Mouse (Mus musculus) kidney, postnatal 25 days (tissue): ENCODE results near the gene B4galt1.

Experiments
- DNase-seq, 2 experiments: peaks; one replicate each; pipeline ENCODE4 v3.0.0; 2021; ENCODE audit warnings: mixed read lengths in 2 of 2

The B4galt1 gene

DNA sequence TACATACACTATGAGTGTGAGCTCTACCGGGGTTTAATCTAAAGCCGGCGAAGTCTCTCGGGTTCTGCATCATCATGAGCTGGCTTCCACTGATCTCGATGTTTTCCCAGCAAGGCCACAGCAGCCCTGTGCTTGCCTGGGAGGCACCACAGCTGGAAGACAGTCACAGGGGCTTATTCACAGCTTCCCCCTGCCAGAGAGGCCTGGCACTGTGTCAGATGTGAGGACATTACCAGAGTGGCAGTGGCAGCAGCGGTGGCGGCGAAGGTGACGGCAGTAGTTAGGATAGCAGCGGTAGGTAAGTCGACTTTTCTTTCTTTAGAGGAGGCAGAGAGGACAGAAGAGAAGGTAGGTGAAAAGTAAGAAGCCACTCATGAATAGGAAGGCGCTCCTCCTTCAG lies 35.9 kb downstream of the B4galt1 start:
- peak in 1 of 2 experiments; percentile 28 for DNase-seq

- DNase-seq: no peak
Observed at GRCm38 (mm10) chr4:40815775-40816372, 37.9 kb downstream of the B4galt1 start.

DNA sequence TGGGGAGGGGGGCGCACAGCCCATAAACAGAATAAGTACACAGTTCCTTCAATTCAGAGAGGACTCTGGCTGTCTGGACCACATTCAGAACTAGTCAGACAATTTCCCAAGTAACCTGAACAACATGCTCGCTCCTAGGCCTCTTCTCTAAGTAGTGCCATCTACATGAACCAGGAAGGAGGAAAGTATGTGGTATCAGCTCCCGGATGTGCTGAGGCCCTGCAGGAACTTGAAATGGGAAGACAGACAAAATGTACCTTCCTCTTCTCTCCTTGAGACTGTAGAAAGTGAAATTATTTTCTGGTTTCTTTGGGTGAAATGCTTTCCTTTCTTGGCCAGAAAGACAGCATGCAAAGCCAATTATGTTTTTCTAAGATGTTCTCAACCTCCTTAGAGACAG lies 38.7 kb downstream of the B4galt1 start:
- no peak for DNase-seq

DNA sequence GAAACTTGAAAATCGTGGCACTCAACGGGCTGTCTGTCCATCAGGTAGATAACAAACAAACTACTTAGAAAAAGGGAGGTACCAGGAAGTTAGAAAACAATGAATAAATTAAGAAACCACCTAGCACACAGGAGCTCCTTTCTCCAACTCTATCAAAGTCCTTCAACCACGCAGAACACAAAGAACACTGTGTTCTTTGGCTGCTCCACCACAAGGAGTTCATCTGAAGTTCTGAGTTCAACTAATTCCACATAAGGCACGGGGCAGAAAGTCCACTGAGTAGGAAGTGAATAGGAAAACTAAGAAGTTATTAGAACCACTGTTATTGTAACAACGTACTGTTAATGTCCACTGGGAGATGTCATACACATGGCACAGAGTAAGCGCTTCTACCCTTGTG lies 39.4 kb downstream of the B4galt1 start:
- DNase-seq: no peak

GRCm38 (mm10) chr4:40812891-40813290 lies 40.9 kb downstream of the B4galt1 start:
- DNase-seq: no peak

- peak; percentile 15 to 71 for DNase-seq
Observed at GRCm38 (mm10) chr4:40810481-40810880, 43.3 kb downstream of the B4galt1 start.

GRCm38 (mm10) chr4:40807382-40807781 lies 46.4 kb downstream of the B4galt1 start:
- DNase-seq: no peak

DNA sequence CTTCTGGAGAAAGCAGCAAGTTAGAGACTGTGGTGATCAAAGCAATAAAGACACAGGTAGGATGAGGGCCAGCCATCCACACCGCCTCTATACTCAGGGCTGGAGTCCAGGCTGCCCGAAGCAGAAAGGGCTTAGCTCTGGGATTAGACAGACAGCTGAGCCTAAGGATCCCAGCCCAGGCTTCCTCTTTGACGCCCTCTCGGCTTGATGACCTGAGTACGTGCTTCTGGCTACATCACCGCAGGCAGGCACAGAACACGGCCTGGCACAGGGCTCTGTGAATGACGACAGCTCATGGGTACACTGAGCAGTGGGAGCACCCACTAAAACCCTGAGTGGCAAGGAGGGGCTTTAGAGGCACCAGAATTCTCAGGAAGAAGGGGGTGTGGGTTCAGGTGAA lies 48.4 kb downstream of the B4galt1 start:
- peak in 1 of 2 experiments; percentile 26 for DNase-seq

DNA sequence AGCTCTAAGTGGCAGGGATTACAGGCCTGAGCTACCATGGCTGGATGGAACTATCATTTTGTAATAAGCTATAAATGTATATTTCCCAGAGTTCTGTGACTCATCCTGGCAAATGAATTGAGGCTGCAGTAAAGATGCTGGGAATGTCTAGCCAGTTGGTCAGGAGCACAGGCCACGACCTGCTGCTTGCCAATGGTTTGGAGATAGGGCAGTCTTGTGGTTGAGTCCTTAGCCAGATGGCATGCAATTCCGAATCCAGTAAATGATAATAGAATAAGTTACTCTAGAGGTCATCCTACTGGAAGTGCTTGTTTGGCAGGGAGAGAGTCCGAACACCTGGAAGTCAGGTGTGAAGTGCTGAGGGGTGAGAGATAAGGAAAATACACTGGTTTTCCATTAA lies 51.0 kb downstream of the B4galt1 start:
- no peak for DNase-seq

- DNase-seq: no peak
Observed at GRCm38 (mm10) chr4:40801908-40802307, 51.9 kb downstream of the B4galt1 start.

- DNase-seq: no peak
Observed at GRCm38 (mm10) chr4:40800873-40801272, 52.9 kb downstream of the B4galt1 start.

DNA sequence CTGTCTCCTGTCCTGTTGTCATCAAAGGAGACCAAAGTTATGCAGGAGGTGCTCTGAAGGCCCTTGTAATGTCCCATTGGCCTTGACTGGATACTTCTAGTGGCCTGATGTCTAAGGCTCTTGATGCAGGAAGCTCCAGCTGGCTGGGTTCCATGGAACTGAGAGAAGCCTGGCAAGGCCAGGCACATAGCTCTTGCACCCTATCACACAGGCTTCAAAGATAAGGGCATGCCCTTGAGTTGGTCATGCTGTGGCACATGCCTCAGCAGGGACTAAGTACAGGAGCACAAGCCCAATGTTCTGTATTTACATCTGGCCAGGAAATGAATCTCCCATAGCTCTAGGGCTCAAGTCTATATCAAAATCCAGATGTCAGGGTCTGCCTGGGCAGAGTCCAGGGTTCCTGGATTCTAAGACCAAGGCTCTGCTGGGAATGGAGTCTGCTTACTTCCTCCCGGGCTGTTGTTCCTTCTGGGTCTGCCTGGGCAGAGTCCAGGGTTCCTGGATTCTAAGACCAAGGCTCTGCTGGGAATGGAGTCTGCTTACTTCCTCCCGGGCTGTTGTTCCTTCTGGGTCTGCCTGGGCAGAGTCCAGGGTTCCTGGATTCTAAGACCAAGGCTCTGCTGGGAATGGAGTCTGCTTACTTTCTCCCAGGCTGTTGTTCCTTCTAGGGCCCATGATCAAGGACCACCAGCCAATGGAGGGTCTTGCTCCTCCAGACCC lies 54.8 kb downstream of the B4galt1 start:
- DNase-seq: peak; percentile 56 to 57

GRCm38 (mm10) chr4:40795761-40796160 lies 58.0 kb downstream of the B4galt1 start:
- DNase-seq: no peak

GRCm38 (mm10) chr4:40794320-40794719 lies 59.5 kb downstream of the B4galt1 start:
- DNase-seq: no peak

DNA sequence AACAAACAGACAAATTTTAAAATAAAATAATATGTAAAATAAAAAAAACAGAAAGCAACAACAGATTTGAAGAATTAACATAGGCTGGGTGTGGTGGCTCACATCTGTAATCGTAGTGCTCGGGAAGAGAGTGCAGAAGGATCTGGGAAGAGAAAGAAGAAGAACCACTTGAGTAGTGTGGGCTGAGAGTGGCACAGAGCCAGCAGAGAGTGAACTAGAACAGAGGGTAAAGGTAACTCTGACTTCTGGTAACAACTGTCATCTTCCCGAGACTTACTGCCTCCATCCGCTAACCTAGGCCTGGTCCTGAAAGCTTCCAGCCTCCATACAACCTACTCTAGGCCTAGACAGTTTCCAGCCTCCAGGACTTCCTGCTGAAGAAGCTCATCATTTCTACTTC lies 62.6 kb downstream of the B4galt1 start:
- DNase-seq: peak; percentile 59 to 67

DNA sequence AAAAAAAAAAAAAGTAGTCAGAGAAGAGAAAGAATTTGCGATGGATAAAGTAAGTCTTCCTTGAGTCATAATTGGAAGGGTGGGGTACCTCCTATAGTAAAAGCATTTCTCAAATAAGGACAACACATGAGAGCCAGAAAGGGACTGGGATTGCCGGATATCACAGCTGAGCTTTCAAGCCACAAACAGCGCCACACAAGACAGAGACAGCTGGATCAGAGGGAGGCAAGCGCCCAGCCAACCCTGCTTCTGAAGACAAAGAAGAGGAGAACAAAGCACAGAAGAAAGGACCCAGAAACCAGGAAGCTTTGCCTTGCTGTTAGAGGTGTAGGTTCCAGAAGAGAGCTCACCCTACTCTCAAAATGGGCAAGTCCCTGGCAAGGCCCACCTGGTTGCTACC lies 67.2 kb downstream of the B4galt1 start:
- no peak for DNase-seq

GRCm38 (mm10) chr4:40785620-40786166 lies 68.1 kb downstream of the B4galt1 start:
- DNase-seq: no peak

DNA sequence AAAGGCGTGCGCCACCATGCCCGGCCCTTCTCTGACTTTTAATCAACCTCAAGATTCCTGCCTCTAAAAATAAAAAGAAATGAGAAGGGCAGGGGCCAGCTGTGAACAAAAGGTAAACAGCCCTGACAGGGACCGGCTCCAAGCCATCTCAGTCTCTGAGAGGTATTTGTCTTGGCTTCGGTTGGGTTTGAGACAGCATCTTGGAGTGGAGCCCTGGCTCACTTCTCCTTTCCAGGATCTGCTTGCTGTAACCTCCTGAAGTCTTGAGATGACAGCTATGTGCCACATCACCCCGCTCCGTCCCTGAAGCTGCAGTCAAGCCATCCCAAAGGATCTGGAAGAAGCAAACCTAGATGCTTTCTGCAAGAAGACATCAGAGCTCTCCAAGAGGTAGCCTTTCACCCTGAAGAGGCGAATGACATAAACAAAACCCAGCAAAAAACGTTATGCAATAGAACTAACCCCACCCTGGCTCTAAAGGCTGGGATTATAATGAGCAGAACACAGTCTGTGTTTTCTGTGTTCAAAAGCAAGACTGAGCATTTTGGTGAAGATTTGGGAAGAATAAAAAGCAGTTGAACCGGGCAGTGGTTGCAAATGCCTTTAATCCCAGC lies 69.1 kb downstream of the B4galt1 start:
- DNase-seq: peak; percentile 60 to 78

DNA sequence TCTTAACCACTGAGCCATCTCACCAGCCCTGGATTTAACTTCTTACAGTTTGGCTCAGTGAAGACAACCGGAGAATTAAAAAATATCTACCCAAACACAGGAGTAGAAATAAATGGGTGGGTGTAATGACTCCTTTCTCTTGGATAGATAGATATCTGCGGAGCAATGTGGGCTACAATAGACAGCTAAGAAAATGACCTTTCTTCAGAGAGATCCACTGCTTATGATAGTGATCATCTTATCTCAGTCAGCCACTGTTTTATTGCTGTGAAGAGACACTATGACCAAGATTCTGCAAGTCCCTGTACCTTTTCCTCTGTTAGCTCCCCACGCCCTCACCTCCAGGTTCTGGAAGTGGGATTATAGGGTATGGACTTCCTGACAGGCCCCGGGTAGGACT lies 70.8 kb downstream of the B4galt1 start:
- no peak for DNase-seq

DNA sequence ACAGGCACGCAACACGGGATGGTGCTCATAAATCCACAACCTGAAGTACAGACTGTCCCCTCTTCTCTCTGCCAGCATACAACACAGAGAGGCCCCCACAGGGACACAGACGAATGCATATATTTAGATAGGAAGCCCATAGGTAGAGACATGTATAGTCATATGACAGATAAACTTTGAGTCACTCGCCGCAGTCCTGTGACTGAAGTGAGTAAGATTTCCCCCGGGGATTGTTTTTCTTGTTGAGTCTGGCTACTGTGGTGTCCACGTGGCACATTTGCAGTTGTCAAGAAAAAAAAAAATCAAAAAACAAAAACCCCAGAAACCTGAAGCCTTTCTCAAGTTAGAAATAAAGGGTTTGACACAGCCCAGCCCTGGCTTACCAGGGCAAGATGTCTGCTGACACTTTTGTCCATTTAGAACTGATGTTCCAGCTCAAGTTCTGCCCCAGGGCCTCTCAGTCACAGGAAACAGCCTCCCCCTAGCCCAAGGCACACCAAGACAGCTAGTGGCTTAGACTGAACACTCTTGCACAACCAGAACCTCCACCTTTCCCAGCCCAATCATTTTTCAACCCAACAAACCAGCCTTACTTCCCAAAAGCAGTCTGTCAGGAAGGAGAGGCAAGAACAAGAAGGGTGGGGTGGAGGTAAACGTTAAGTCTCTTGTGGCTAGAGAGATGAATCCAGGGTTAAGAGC lies 71.9 kb downstream of the B4galt1 start:
- DNase-seq: no peak

DNA sequence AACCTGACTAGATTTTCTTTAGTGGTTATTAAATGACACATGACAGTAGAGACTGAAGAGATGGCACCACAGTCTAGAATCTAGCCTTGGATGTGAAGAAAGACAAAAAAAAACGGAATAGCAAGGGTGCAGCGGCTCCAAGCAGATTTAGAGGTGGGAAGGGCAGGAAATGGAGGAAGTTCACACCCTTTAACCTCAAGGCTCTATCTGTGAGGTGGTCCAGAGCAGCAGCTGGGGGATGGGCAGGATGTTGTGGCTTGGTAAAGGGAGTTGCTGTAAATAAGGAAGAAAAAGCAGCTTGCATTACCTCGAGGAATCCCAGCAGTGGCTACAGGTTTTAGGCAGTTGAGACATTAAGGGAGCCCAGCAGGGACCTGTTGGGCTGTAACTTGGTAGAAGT lies 72.7 kb downstream of the B4galt1 start:
- DNase-seq: peak; percentile 76 to 82

DNA sequence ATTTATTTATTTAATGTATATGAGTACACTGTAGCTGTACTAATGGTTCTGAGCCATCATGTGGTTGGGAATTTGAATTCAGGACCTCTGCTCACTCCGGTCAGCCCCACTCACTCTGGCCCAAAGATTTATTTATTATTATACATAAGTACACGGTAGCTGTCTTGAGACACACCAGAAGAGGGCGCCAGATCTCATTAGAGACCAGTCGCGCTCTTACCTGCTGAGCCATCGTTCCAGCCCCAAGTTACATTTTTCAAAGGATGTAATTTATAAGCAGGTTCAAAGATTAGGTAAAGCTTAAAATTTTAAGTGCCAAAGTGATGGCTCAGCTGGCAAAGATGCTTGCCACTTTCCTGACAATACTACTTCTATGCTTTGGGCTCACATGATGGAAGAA lies 75.1 kb downstream of the B4galt1 start:
- DNase-seq: peak; percentile 57 to 66

GRCm38 (mm10) chr4:40777116-40777515 lies 76.7 kb downstream of the B4galt1 start:
- DNase-seq: no peak
